Mouse (Mus musculus) forebrain, embryonic 14.5 days (tissue): ENCODE measurements around the gene Rsrc2. TPM values are rescaled to one million over a fixed set of nuclear protein-coding genes. Genes with fewer than 3 reads are reported as not detected.

Experiments
- ATAC-seq: fragments of 200-750 bp; cut with Nextera tagmentation; 2 replicates; pipeline ENCODE4 v1.8.0; 2017; ENCODE audit warnings: mild to moderate bottlenecking, moderate library complexity
- DNase-seq: peaks from one replicate; pipeline ENCODE4 v3.0.0-alpha.2; 2015; ENCODE audit warnings: low spot score
- H3K27ac ChIP-seq: fragments of 300-500 bp; sonication (generic); 2 replicates; pipeline ENCODE4 v1.5.1; 2014; ENCODE audit warnings: low read depth, mild to moderate bottlenecking, control low read depth, low read length, moderate library complexity
- H3K27me3 ChIP-seq: fragments of 300-500 bp; sonication (generic); replicated peaks from 2 replicates; pipeline ENCODE4 v1.6.1; 2014; ENCODE audit warnings: low read length, control low read depth, mixed read lengths; ENCODE audit not compliant: control insufficient read depth, insufficient read depth
- H3K36me3 ChIP-seq: fragments of 300-500 bp; sonication (generic); 2 replicates; pipeline ENCODE4 v1.6.1; 2014; ENCODE audit warnings: low read length, control low read depth; ENCODE audit not compliant: control insufficient read depth, insufficient read depth
- H3K4me1 ChIP-seq: fragments of 300-500 bp; sonication (generic); 2 replicates; pipeline ENCODE4 v1.6.1; 2014; ENCODE audit warnings: antibody characterized with exemption, low read length, control low read depth; ENCODE audit not compliant: control insufficient read depth, insufficient read depth
- H3K4me2 ChIP-seq: fragments of 300-500 bp; sonication (generic); 2 replicates; pipeline ENCODE4 v1.6.1; 2014; ENCODE audit warnings: mild to moderate bottlenecking, control low read depth, low read length
- H3K4me3 ChIP-seq: fragments of 300-500 bp; sonication (generic); 2 replicates; pipeline ENCODE4 v1.5.1; 2014; ENCODE audit warnings: low read depth, low read length, control low read depth
- H3K9ac ChIP-seq: fragments of 300-500 bp; sonication (generic); 2 replicates; pipeline ENCODE4 v1.6.1; 2014; ENCODE audit warnings: mild to moderate bottlenecking, low read length, control low read depth, moderate library complexity
- H3K9me3 ChIP-seq: fragments of 300-500 bp; sonication (generic); replicated peaks from 2 replicates; pipeline ENCODE4 v1.6.1; 2016; ENCODE audit warnings: low read length, control low read depth, mixed read lengths; ENCODE audit not compliant: control insufficient read depth
- WGBS: fragments of 180-500 bp; shearing (Covaris S2); extraction: QIAGEN DNeasy Blood & Tissue Kit; methylation state at CpG from one replicate; pipeline ENCODE4 v1.1.7; 2014; 5-methylcytosine and 5-hydroxymethylcytosine counted together
- polyA plus RNA-seq: library from polyadenylated mRNA; unstranded; fragments of >200 nt; fragmentation: Nextera tagmentation; extraction: Ambion mirVana; gene quantifications from 2 replicates; pipeline ENCODE4 v1.2.1, GENCODE M21; 2014

Rsrc2 gene
- polyA plus RNA-seq, 1 experiment from 2014 or later, result 126 TPM

- H3K4me3 ChIP-seq, result no peak overlapping the region
- WGBS, result 96% methylated on average over 6 of the region's 6 CpGs
- H3K9me3 ChIP-seq, result no peaks in the 10 kb centered on the region
- peaks cover 79% of the 10 kb centered on the region for H3K36me3 ChIP-seq
- H3K27ac ChIP-seq, result no peak overlapping the region
- H3K9ac ChIP-seq, result no peak overlapping the region
- DNase-seq (no peak), ATAC-seq (no peak)
- H3K27me3 ChIP-seq, result no peaks in the 10 kb centered on the region
- H3K4me1 ChIP-seq, result peaks cover 3% of the 10 kb centered on the region
- no peak overlapping the region for H3K4me2 ChIP-seq
These were observed 35.4 kb downstream of the Rsrc2 start for GRCm38 (mm10) chr5:123713782-123714181.

GRCm38 (mm10) chr5:123709571-123709970, 39.6 kb downstream of the Rsrc2 start:
- Histone ChIP-seq H3K9ac (no peak overlapping the region), H3K36me3 (peaks cover 96% of the 10 kb centered on the region), H3K27me3 (no peaks in the 10 kb centered on the region), H3K27ac (no peak overlapping the region), H3K4me1 (no peaks in the 10 kb centered on the region), H3K9me3 (no peaks in the 10 kb centered on the region), H3K4me3 (no peak overlapping the region), H3K4me2 (no peak overlapping the region)
- ATAC-seq (no peak), DNase-seq (no peak)
- WGBS, result 90% methylated on average over 4 of the region's 4 CpGs

GRCm38 (mm10) chr5:123708598-123708997, 40.6 kb downstream of the Rsrc2 start:
- Histone ChIP-seq H3K4me2 (no peak overlapping the region), H3K9ac (no peak overlapping the region), H3K4me3 (no peak overlapping the region), H3K4me1 (no peaks in the 10 kb centered on the region), H3K27me3 (no peaks in the 10 kb centered on the region), H3K9me3 (no peaks in the 10 kb centered on the region), H3K36me3 (peaks cover 96% of the 10 kb centered on the region), H3K27ac (no peak overlapping the region)
- DNase-seq (no peak), ATAC-seq (no peak)
- WGBS, result 93% methylated on average over 12 of the region's 12 CpGs

- Histone ChIP-seq H3K36me3 (peaks cover 84% of the 10 kb centered on the region), H3K4me3 (no peak overlapping the region), H3K27me3 (no peaks in the 10 kb centered on the region), H3K9ac (no peak overlapping the region), H3K4me1 (no peaks in the 10 kb centered on the region), H3K4me2 (no peak overlapping the region), H3K27ac (no peak overlapping the region), H3K9me3 (no peaks in the 10 kb centered on the region)
- DNase-seq (peak; percentile 28), ATAC-seq (no peak)
- 80% methylated on average over 11 of the region's 11 CpGs for WGBS
These were observed 48.6 kb downstream of the Rsrc2 start for GRCm38 (mm10) chr5:123700625-123701024.

- peak; percentile 34; the same call in 1 of the 2 replicates for ATAC-seq
- Histone ChIP-seq H3K4me2 (no peak overlapping the region), H3K4me1 (no peaks in the 10 kb centered on the region), H3K27me3 (no peaks in the 10 kb centered on the region), H3K36me3 (peaks cover 70% of the 10 kb centered on the region), H3K9me3 (no peaks in the 10 kb centered on the region), H3K9ac (no peak overlapping the region), H3K4me3 (no peak overlapping the region), H3K27ac (no peak overlapping the region)
- peak; percentile 86 for DNase-seq
- 28% methylated on average over 3 of the region's 3 CpGs for WGBS
These were observed 50.0 kb downstream of the Rsrc2 start for GRCm38 (mm10) chr5:123699198-123699597.

GRCm38 (mm10) chr5:123696961-123697360, 52.3 kb downstream of the Rsrc2 start:
- H3K4me3 ChIP-seq, result no peak overlapping the region
- H3K9ac ChIP-seq, result no peak overlapping the region
- no peak overlapping the region for H3K4me2 ChIP-seq
- ATAC-seq (no peak), DNase-seq (no peak)
- H3K27ac ChIP-seq, result no peak overlapping the region
- WGBS, result 88% methylated on average over 4 of the region's 4 CpGs
- H3K4me1 ChIP-seq, result no peaks in the 10 kb centered on the region
- H3K27me3 ChIP-seq, result no peaks in the 10 kb centered on the region
- H3K9me3 ChIP-seq, result no peaks in the 10 kb centered on the region
- peaks cover 48% of the 10 kb centered on the region for H3K36me3 ChIP-seq

GRCm38 (mm10) chr5:123696244-123696643, 53.0 kb downstream of the Rsrc2 start:
- no peak for DNase-seq
- Histone ChIP-seq H3K4me3 (no peak overlapping the region), H3K9me3 (no peaks in the 10 kb centered on the region), H3K36me3 (peaks cover 41% of the 10 kb centered on the region), H3K4me1 (no peaks in the 10 kb centered on the region), H3K4me2 (no peak overlapping the region), H3K27ac (no peak overlapping the region), H3K9ac (no peak overlapping the region), H3K27me3 (no peaks in the 10 kb centered on the region)
- no peak for ATAC-seq
- 91% methylated on average over 7 of the region's 7 CpGs for WGBS

GRCm38 (mm10) chr5:123694468-123694867, 54.7 kb downstream of the Rsrc2 start:
- Histone ChIP-seq H3K4me2 (no peak overlapping the region), H3K27ac (no peak overlapping the region), H3K36me3 (peaks cover 23% of the 10 kb centered on the region), H3K9me3 (no peaks in the 10 kb centered on the region), H3K27me3 (no peaks in the 10 kb centered on the region), H3K4me3 (no peak overlapping the region), H3K4me1 (no peaks in the 10 kb centered on the region), H3K9ac (no peak overlapping the region)
- no peak for DNase-seq
- WGBS, result 75% methylated on average over 6 of the region's 6 CpGs
- ATAC-seq, result no peak

GRCm38 (mm10) chr5:123684221-123685144, 64.7 kb downstream of the Rsrc2 start, which contains the start of gene Clip1:
Clip1 (minus strand) TSS chr5:123684618.
- H3K4me2 ChIP-seq, result peak within 1 kb of the TSS; percentile 69
- peak within 1 kb of the TSS; percentile 96 for H3K4me3 ChIP-seq
- H3K9me3 ChIP-seq, result no peaks in the 10 kb centered on the region
- DNase-seq (peak; percentile 90), ATAC-seq (peak; percentile 78)
- H3K9ac ChIP-seq, result peak within 1 kb of the TSS; percentile 99
- under 1% methylated on average over 33 of the region's 64 CpGs for WGBS
- H3K36me3 ChIP-seq, result no peaks in the 10 kb centered on the region
- H3K27ac ChIP-seq, result peak within 1 kb of the TSS; percentile 99
- no peaks in the 10 kb centered on the region for H3K27me3 ChIP-seq
- H3K4me1 ChIP-seq, result peaks cover 19% of the 10 kb centered on the region
